Mouse (Mus musculus) forebrain, embryonic 13.5 days (tissue): Measurements from ENCODE around the gene Fem1a. TPM values are rescaled to one million over a fixed set of nuclear protein-coding genes. Genes with fewer than 3 reads are reported as not detected.

Source experiments
- ATAC-seq: fragments of 200-750 bp; cut with Nextera tagmentation; 2 replicates; pipeline ENCODE4 v1.8.0; 2017
- H3K27ac ChIP-seq: fragments of 300-500 bp; sonication (generic); 2 replicates; pipeline ENCODE4 v1.5.1; 2015; ENCODE audit warnings: inconsistent platforms, mild to moderate bottlenecking, moderate library complexity
- H3K27me3 ChIP-seq: fragments of 300-500 bp; sonication (generic); 2 replicates; pipeline ENCODE4 v1.6.1; 2015; ENCODE audit warnings: mild to moderate bottlenecking, inconsistent platforms
- H3K36me3 ChIP-seq: fragments of 300-500 bp; sonication (generic); 2 replicates; pipeline ENCODE4 v1.6.1; 2015; ENCODE audit warnings: mild to moderate bottlenecking, inconsistent platforms; ENCODE audit not compliant: poor library complexity, severe bottlenecking
- H3K4me1 ChIP-seq: fragments of 300-500 bp; sonication (generic); 2 replicates; pipeline ENCODE4 v1.6.1; 2015; ENCODE audit warnings: inconsistent platforms
- H3K4me2 ChIP-seq: fragments of 300-500 bp; sonication (generic); 2 replicates; pipeline ENCODE4 v1.6.1; 2015; ENCODE audit warnings: inconsistent platforms, mild to moderate bottlenecking, moderate library complexity
- H3K4me3 ChIP-seq: fragments of 300-500 bp; sonication (generic); 2 replicates; pipeline ENCODE4 v1.5.1; 2015; ENCODE audit warnings: mild to moderate bottlenecking, inconsistent platforms
- H3K9ac ChIP-seq: fragments of 300-500 bp; sonication (generic); 2 replicates; pipeline ENCODE4 v1.6.1; 2015; ENCODE audit warnings: mild to moderate bottlenecking, inconsistent platforms
- H3K9me3 ChIP-seq: fragments of 300-500 bp; sonication (generic); replicated peaks from 2 replicates; pipeline ENCODE4 v1.6.1; 2016; ENCODE audit warnings: inconsistent platforms
- WGBS: fragments of 180-500 bp; shearing (Covaris S2); methylation state at CpG from one replicate; pipeline ENCODE4 v1.1.7; 2015; 5-methylcytosine and 5-hydroxymethylcytosine counted together
- polyA plus RNA-seq: library from polyadenylated mRNA; unstranded; fragments of >200 nt; fragmentation: Nextera tagmentation; extraction: Ambion mirVana; gene quantifications from 2 replicates; pipeline ENCODE4 v1.2.1, GENCODE M21; 2015

The Fem1a gene
- polyA plus RNA-seq, 1 experiment from 2014 or later, result 16.5 TPM

GRCm38 (mm10) chr17:56283316-56283715 lies 26.7 kb downstream of the Fem1a start:
- Histone ChIP-seq H3K4me3 (no peak overlapping the region), H3K27ac (no peak overlapping the region), H3K4me1 (peaks cover 8% of the 10 kb centered on the region), H3K9ac (no peak overlapping the region), H3K4me2 (no peak overlapping the region), H3K9me3 (no peaks in the 10 kb centered on the region), H3K27me3 (no peaks in the 10 kb centered on the region), H3K36me3 (0 out of 2 replicates have a peak, but pooled peaks cover 5% of the 10 kb centered on the region)
- WGBS, result 92% methylated on average over 8 of the region's 8 CpGs
- no peak for ATAC-seq

- no peak overlapping the region for H3K4me2 ChIP-seq
- H3K9ac ChIP-seq, result no peak overlapping the region
- no peak overlapping the region for H3K27ac ChIP-seq
- H3K36me3 ChIP-seq, result 0 out of 2 replicates have a peak, but pooled peaks cover 5% of the 10 kb centered on the region
- 95% methylated on average over 11 of the region's 11 CpGs for WGBS
- H3K4me1 ChIP-seq, result peaks cover 33% of the 10 kb centered on the region
- H3K4me3 ChIP-seq, result no peak overlapping the region
- no peaks in the 10 kb centered on the region for H3K9me3 ChIP-seq
- no peak for ATAC-seq
- no peaks in the 10 kb centered on the region for H3K27me3 ChIP-seq
These were observed 29.4 kb downstream of the Fem1a start for GRCm38 (mm10) chr17:56285995-56286394.

GRCm38 (mm10) chr17:56287830-56288229 lies 31.2 kb downstream of the Fem1a start:
- no peak overlapping the region for H3K27ac ChIP-seq
- no peak overlapping the region for H3K9ac ChIP-seq
- WGBS, result 54% methylated on average over 3 of the region's 3 CpGs
- ATAC-seq, result no peak
- H3K27me3 ChIP-seq, result no peaks in the 10 kb centered on the region
- H3K9me3 ChIP-seq, result no peaks in the 10 kb centered on the region
- no peaks in the 10 kb centered on the region for H3K36me3 ChIP-seq
- no peak overlapping the region for H3K4me3 ChIP-seq
- no peak overlapping the region for H3K4me2 ChIP-seq
- peaks cover 37% of the 10 kb centered on the region for H3K4me1 ChIP-seq

- H3K9ac ChIP-seq, result peak overlapping the region; percentile 35; the same call in 1 of the 2 replicates
- H3K4me2 ChIP-seq, result peak overlapping the region; percentile 59
- 44% methylated on average over 3 of the region's 3 CpGs for WGBS
- no peak overlapping the region for H3K4me3 ChIP-seq
- no peaks in the 10 kb centered on the region for H3K9me3 ChIP-seq
- peaks cover 37% of the 10 kb centered on the region for H3K4me1 ChIP-seq
- peak overlapping the region; percentile 57; the same call in 1 of the 2 replicates for H3K27ac ChIP-seq
- H3K36me3 ChIP-seq, result no peaks in the 10 kb centered on the region
- no peaks in the 10 kb centered on the region for H3K27me3 ChIP-seq
- no peak for ATAC-seq
These were observed 32.3 kb downstream of the Fem1a start for GRCm38 (mm10) chr17:56288866-56289265.

GRCm38 (mm10) chr17:56289371-56290331 lies 33.0 kb downstream of the Fem1a start:
- H3K4me3 ChIP-seq, result peak overlapping the region; percentile 37
- peaks cover 37% of the 10 kb centered on the region for H3K4me1 ChIP-seq
- no peaks in the 10 kb centered on the region for H3K27me3 ChIP-seq
- H3K4me2 ChIP-seq, result peak overlapping the region; percentile 59
- H3K27ac ChIP-seq, result peak overlapping the region; percentile 57
- H3K9ac ChIP-seq, result peak overlapping the region; percentile 46
- no peaks in the 10 kb centered on the region for H3K9me3 ChIP-seq
- WGBS, result 3% methylated on average over 23 of the region's 23 CpGs
- H3K36me3 ChIP-seq, result no peaks in the 10 kb centered on the region
- peak; percentile 14; the same call in 1 of the 2 replicates for ATAC-seq

GRCm38 (mm10) chr17:56290388-56291170 lies 34.0 kb downstream of the Fem1a start:
- no peaks in the 10 kb centered on the region for H3K27me3 ChIP-seq
- 2% methylated on average over 17 of the region's 17 CpGs for WGBS
- ATAC-seq, result peak; percentile 70

GRCm38 (mm10) chr17:56291171-56291511 lies 34.5 kb downstream of the Fem1a start:
- ATAC-seq, result peak; percentile 85
- no peaks in the 10 kb centered on the region for H3K27me3 ChIP-seq
- WGBS, result under 1% methylated on average over 16 of the region's 16 CpGs
- peak overlapping the region; percentile 37 for H3K4me3 ChIP-seq
- H3K4me1 ChIP-seq, result peaks cover 37% of the 10 kb centered on the region
- no peaks in the 10 kb centered on the region for H3K9me3 ChIP-seq
- H3K9ac ChIP-seq, result peak overlapping the region; percentile 49; the same call in 1 of the 2 replicates
- peak overlapping the region; percentile 59 for H3K4me2 ChIP-seq
- H3K36me3 ChIP-seq, result no peaks in the 10 kb centered on the region
- H3K27ac ChIP-seq, result peak overlapping the region; percentile 37

More at GRCm38 (mm10) chr17:56290388-56291170, 34.0 kb downstream of the Fem1a start:
- no peaks in the 10 kb centered on the region for H3K36me3 ChIP-seq
- H3K9ac ChIP-seq, result peak overlapping the region; percentile 46
- H3K9me3 ChIP-seq, result no peaks in the 10 kb centered on the region
- peak overlapping the region; percentile 59 for H3K4me2 ChIP-seq
- H3K27ac ChIP-seq, result peak overlapping the region; percentile 57
- peaks cover 37% of the 10 kb centered on the region for H3K4me1 ChIP-seq
- H3K4me3 ChIP-seq, result peak overlapping the region; percentile 37

GRCm38 (mm10) chr17:56291826-56292475 lies 35.3 kb downstream of the Fem1a start:
- Histone ChIP-seq H3K36me3 (no peaks in the 10 kb centered on the region), H3K27me3 (no peaks in the 10 kb centered on the region), H3K4me3 (0 out of 2 replicates have a peak overlapping the region, but pooled peaks have one; percentile 20), H3K4me1 (peaks cover 37% of the 10 kb centered on the region), H3K9me3 (no peaks in the 10 kb centered on the region), H3K27ac (peak overlapping the region; percentile 37; the same call in 1 of the 2 replicates), H3K9ac (no peak overlapping the region), H3K4me2 (peak overlapping the region; percentile 59)
- 57% methylated on average over 7 of the region's 7 CpGs for WGBS
- no peak for ATAC-seq

- 89% methylated on average over 4 of the region's 4 CpGs for WGBS
- ATAC-seq, result no peak
- Histone ChIP-seq H3K4me3 (no peak within 1 kb of the TSS), H3K9ac (no peak within 1 kb of the TSS), H3K36me3 (no peaks in the 10 kb centered on the region), H3K27ac (peak within 1 kb of the TSS; percentile 37; the same call in 1 of the 2 replicates), H3K9me3 (no peaks in the 10 kb centered on the region), H3K4me1 (peaks cover 35% of the 10 kb centered on the region), H3K4me2 (no peak within 1 kb of the TSS), H3K27me3 (no peaks in the 10 kb centered on the region)
These were observed 36.1 kb downstream of the Fem1a start, which contains the start of gene Plin3 for GRCm38 (mm10) chr17:56292531-56293222. TSS of gene Plin3 (minus strand) at chr17:56292873.

GRCm38 (mm10) chr17:56293291-56293690 lies 36.7 kb downstream of the Fem1a start:
- 79% methylated on average over 1 of the region's 1 CpGs for WGBS
- no peak for ATAC-seq
- Histone ChIP-seq H3K4me1 (peaks cover 29% of the 10 kb centered on the region), H3K9me3 (no peaks in the 10 kb centered on the region), H3K27ac (no peak overlapping the region), H3K4me2 (no peak overlapping the region), H3K4me3 (no peak overlapping the region), H3K27me3 (no peaks in the 10 kb centered on the region), H3K9ac (no peak overlapping the region), H3K36me3 (no peaks in the 10 kb centered on the region)

GRCm38 (mm10) chr17:56294241-56294640 lies 37.6 kb downstream of the Fem1a start:
- Histone ChIP-seq H3K27ac (no peak overlapping the region), H3K9ac (no peak overlapping the region), H3K36me3 (no peaks in the 10 kb centered on the region), H3K27me3 (no peaks in the 10 kb centered on the region), H3K9me3 (no peaks in the 10 kb centered on the region), H3K4me2 (no peak overlapping the region), H3K4me1 (peaks cover 19% of the 10 kb centered on the region), H3K4me3 (no peak overlapping the region)
- 94% methylated on average over 19 of the region's 19 CpGs for WGBS
- no peak for ATAC-seq
